Mouse (Mus musculus) hematopoietic multipotent progenitor cell, adult 10-12 weeks (in vitro differentiated cells): ENCODE results near the gene Atp13a3. TPM values are rescaled to one million over a fixed set of nuclear protein-coding genes. Genes with fewer than 3 reads are reported as not detected.

Source experiments
- polyA plus RNA-seq: library from polyadenylated mRNA; stranded (reverse); fragments of >175 nt; gene quantifications from 2 replicates; pipeline ENCODE4 v1.2.3, GENCODE M21; 2012; ENCODE audit warnings: low replicate concordance

The Atp13a3 gene
- 54.0 and 87.8 TPM in 2 replicates for polyA plus RNA-seq

GRCm38 (mm10) chr16:30405925-30406670 is at the start of gene Atp13a3:
Gene Atp13a3 (minus strand): TSS chr16:30405975.

GRCm38 (mm10) chr16:30310647-30311046 is 95.1 kb downstream of the Atp13a3 start, which contains the start of gene Gp5:
Gene Gp5 (minus strand): TSS chr16:30310779.

GRCm38 (mm10) chr16:30282844-30283495 is 122.8 kb downstream of the Atp13a3 start, which contains the start of gene Lrrc15:
Gene Lrrc15 (minus strand): TSS chr16:30283256.

GRCm38 (mm10) chr16:30267359-30267758 is 138.4 kb downstream of the Atp13a3 start, which contains the start of gene Cpn2:
Gene Cpn2 (minus strand): TSS chr16:30267499.

Other genes with a start within 250 kb of the Atp13a3 start
- gene Cpn2, start 138.5 kb downstream of the Atp13a3 start, polyA plus RNA-seq = not detected in 2 replicates
- gene Lrrc15, start 122.7 kb downstream of the Atp13a3 start, polyA plus RNA-seq = not detected in 2 replicates
- 2.6 and 6.6 TPM in 2 replicates for gene Gp5, start 95.2 kb downstream of the Atp13a3 start, polyA plus RNA-seq
- gene Tmem44, start 144.9 kb upstream of the Atp13a3 start, polyA plus RNA-seq = 0.20 and 0.30 TPM in 2 replicates
- gene Lsg1, start 181.6 kb upstream of the Atp13a3 start, polyA plus RNA-seq = 2.1 and 7.3 TPM in 2 replicates
- gene Fam43a, start 193.7 kb upstream of the Atp13a3 start, polyA plus RNA-seq = 59.1 and 108 TPM in 2 replicates